Mouse (Mus musculus) cerebellum, adult 2 months (tissue): Measurements from ENCODE around the gene Cdr2l. TPM values are rescaled to one million over a fixed set of nuclear protein-coding genes. Genes with fewer than 3 reads are reported as not detected.

Experiments used
- DNase-seq, 2 experiments: peaks; one replicate each; pipeline ENCODE4 v3.0.0; 2021
- H3K27ac ChIP-seq: fragments of 200-500 bp; 2 replicates; pipeline ENCODE4 v1.5.1; 2012; ENCODE audit warnings: low read length, control low read depth, inconsistent platforms; ENCODE audit not compliant: insufficient read depth
- H3K27me3 ChIP-seq: fragments of 200-500 bp; 2 replicates; pipeline ENCODE4 v1.6.1; 2012; ENCODE audit warnings: inconsistent platforms, mild to moderate bottlenecking, low read length, moderate library complexity; ENCODE audit not compliant: control insufficient read depth, insufficient read depth
- H3K4me1 ChIP-seq: fragments of 200-500 bp; 2 replicates; pipeline ENCODE4 v1.6.1; 2011; ENCODE audit warnings: low read length; ENCODE audit not compliant: control insufficient read depth, insufficient read depth
- H3K4me3 ChIP-seq: fragments of 200-500 bp; replicated peaks from 2 replicates; pipeline ENCODE3; 2011; ENCODE audit warnings: mild to moderate bottlenecking, low read depth, low read length, control low read depth; ENCODE audit not compliant: insufficient read depth
- CTCF ChIP-seq: fragments of 200-500 bp; IDR thresholded peaks from 2 replicates; pipeline ENCODE4 v1.5.1; 2011; ENCODE audit warnings: low read depth, mild to moderate bottlenecking, control low read depth, low read length, moderate library complexity, borderline replicate concordance; ENCODE audit not compliant: insufficient read depth
- POLR2A ChIP-seq: fragments of 200-500 bp; IDR thresholded peaks from 2 replicates; pipeline ENCODE4 v1.6.1; 2011; ENCODE audit warnings: low read length, control low read depth, borderline replicate concordance; ENCODE audit not compliant: insufficient read depth
- WGBS: fragments of 180-500 bp; shearing (Covaris S2); methylation state at CpG from one replicate; pipeline ENCODE4 v1.1.7; 2018; 5-methylcytosine and 5-hydroxymethylcytosine counted together
- polyA plus RNA-seq: library from polyadenylated mRNA; depleted of rRNA; stranded (reverse); fragments of >200 nt; gene quantifications from 2 replicates; pipeline ENCODE4 v1.2.3, GENCODE M21; 2012

Cdr2l gene
- polyA plus RNA-seq, 1 experiment, result 54.3 TPM

- Histone ChIP-seq H3K27me3 (no peaks in the 10 kb centered on the region), H3K4me3 (no peak overlapping the region), H3K27ac (no peak overlapping the region), H3K4me1 (peaks cover 20% of the 10 kb centered on the region)
- WGBS, result 71% methylated on average over 3 of the region's 3 CpGs
- TF ChIP-seq POLR2A (no peak), CTCF (no peak)
- DNase-seq, result peak; percentile 39 to 45
These were observed 17.6 kb upstream of the Cdr2l start for GRCm38 (mm10) chr11:115364136-115364535.

GRCm38 (mm10) chr11:115366039-115366705 lies 15.5 kb upstream of the Cdr2l start:
- 24% methylated on average over 7 of the region's 7 CpGs for WGBS
- peak; percentile 58 to 60 for DNase-seq
- Histone ChIP-seq H3K4me3 (peak overlapping the region; percentile 63), H3K27ac (peak overlapping the region; percentile 25; the same call in 1 of the 2 replicates), H3K4me1 (peaks cover 18% of the 10 kb centered on the region), H3K27me3 (no peaks in the 10 kb centered on the region)
- no peak for TF ChIP-seq CTCF

GRCm38 (mm10) chr11:115366706-115367394 lies 14.9 kb upstream of the Cdr2l start:
- peaks cover 16% of the 10 kb centered on the region for H3K4me1 ChIP-seq
- 1% methylated on average over 28 of the region's 28 CpGs for WGBS
- H3K27ac ChIP-seq, result peak overlapping the region; percentile 82
- peak; percentile 71 to 79 for DNase-seq
- peak overlapping the region; percentile 63 for H3K4me3 ChIP-seq
- TF ChIP-seq POLR2A, result peak; percentile 27; the same call in 1 of the 2 replicates
- TF ChIP-seq CTCF, result no peak
- no peaks in the 10 kb centered on the region for H3K27me3 ChIP-seq

- WGBS, result under 1% methylated on average over 39 of the region's 39 CpGs
- peak; percentile 91 to 92 for DNase-seq
- H3K4me1 ChIP-seq, result peaks cover 15% of the 10 kb centered on the region
- TF ChIP-seq CTCF (no peak), POLR2A (peak; percentile 80; the same call in 1 of the 2 replicates)
- H3K4me3 ChIP-seq, result peak within 1 kb of the TSS; percentile 63
- peak within 1 kb of the TSS; percentile 82 for H3K27ac ChIP-seq
- H3K27me3 ChIP-seq, result no peaks in the 10 kb centered on the region
These were observed 14.2 kb upstream of the Cdr2l start, which contains the start of gene Hid1 for GRCm38 (mm10) chr11:115367395-115367944. TSS of gene Hid1 (minus strand) at chr11:115367756.

- Histone ChIP-seq H3K4me3 (no peak overlapping the region), H3K27me3 (no peaks in the 10 kb centered on the region), H3K27ac (no peak overlapping the region), H3K4me1 (peaks cover 13% of the 10 kb centered on the region)
- no peak for TF ChIP-seq POLR2A
- TF ChIP-seq CTCF, result no peak
- no peak for DNase-seq
- WGBS, result 71% methylated on average over 7 of the region's 7 CpGs
These were observed 11.3 kb upstream of the Cdr2l start for GRCm38 (mm10) chr11:115370368-115370767.

GRCm38 (mm10) chr11:115371354-115371753 lies 10.4 kb upstream of the Cdr2l start:
- Histone ChIP-seq H3K27me3 (no peaks in the 10 kb centered on the region), H3K4me1 (peaks cover 6% of the 10 kb centered on the region; the same call in 1 of the 2 replicates), H3K4me3 (no peak overlapping the region), H3K27ac (no peak overlapping the region)
- WGBS, result 79% methylated on average over 8 of the region's 8 CpGs
- no peak for TF ChIP-seq CTCF
- TF ChIP-seq POLR2A, result no peak
- DNase-seq, result no peak

- Histone ChIP-seq H3K27me3 (no peaks in the 10 kb centered on the region), H3K4me1 (peaks cover 6% of the 10 kb centered on the region; the same call in 1 of the 2 replicates), H3K4me3 (no peak overlapping the region), H3K27ac (no peak overlapping the region)
- TF ChIP-seq POLR2A, result no peak
- no peak for TF ChIP-seq CTCF
- no peak for DNase-seq
- 88% methylated on average over 1 of the region's 1 CpGs for WGBS
These were observed 9.7 kb upstream of the Cdr2l start for GRCm38 (mm10) chr11:115372015-115372414.
